Mouse (Mus musculus): ENCODE results near the gene Drosha. TPM values are rescaled to one million over a fixed set of nuclear protein-coding genes. Genes with fewer than 3 reads are reported as not detected.
"Not testable (repeated sequence)": the region's sequence is repeated elsewhere in the genome, so short reads cannot be mapped to it uniquely, and the experiment has no call there.

The Drosha gene
- total RNA-seq, 2 experiments from 2014 or later = 26.0 to 36.2 TPM

GRCm38 (mm10) chr15:12885361-12885760 lies 60.7 kb downstream of the Drosha start:
- no peak for DNase-seq

- no peak for DNase-seq
Measured at GRCm38 (mm10) chr15:12887206-12887605, 62.6 kb downstream of the Drosha start.

- DNase-seq = no peak
Measured at GRCm38 (mm10) chr15:12888312-12888711, 63.7 kb downstream of the Drosha start.

- no peak for DNase-seq
Measured at GRCm38 (mm10) chr15:12889909-12890308, 65.3 kb downstream of the Drosha start.

- DNase-seq = no peak
Measured at GRCm38 (mm10) chr15:12895426-12895825, 70.8 kb downstream of the Drosha start.

- no peak for DNase-seq
Measured at GRCm38 (mm10) chr15:12896022-12897009, 71.7 kb downstream of the Drosha start.

GRCm38 (mm10) chr15:12897831-12898230 lies 73.2 kb downstream of the Drosha start:
- no peak for DNase-seq

GRCm38 (mm10) chr15:12900428-12901196 lies 76.0 kb downstream of the Drosha start:
- no peak for DNase-seq

- no peak for DNase-seq
Measured at GRCm38 (mm10) chr15:12901197-12901570, 76.6 kb downstream of the Drosha start.

- DNase-seq = no peak
Measured at GRCm38 (mm10) chr15:12904442-12904841, 79.8 kb downstream of the Drosha start.

GRCm38 (mm10) chr15:12907962-12908719 lies 83.5 kb downstream of the Drosha start:
- DNase-seq = no peak

GRCm38 (mm10) chr15:12908720-12909028 lies 84.1 kb downstream of the Drosha start:
- no peak for DNase-seq

GRCm38 (mm10) chr15:12909171-12909570 lies 84.6 kb downstream of the Drosha start:
- DNase-seq = no peak

GRCm38 (mm10) chr15:12911082-12911481 lies 86.5 kb downstream of the Drosha start:
- DNase-seq = no peak

GRCm38 (mm10) chr15:12916314-12916815 lies 91.8 kb downstream of the Drosha start:
- no peak for DNase-seq

- not testable (repeated sequence) for DNase-seq
Measured at GRCm38 (mm10) chr15:12919326-12919966, 94.8 kb downstream of the Drosha start.

- DNase-seq = no peak
Measured at GRCm38 (mm10) chr15:12919967-12920870, 95.6 kb downstream of the Drosha start.

GRCm38 (mm10) chr15:12921901-12922300 lies 97.3 kb downstream of the Drosha start:
- no peak for DNase-seq

GRCm38 (mm10) chr15:12923826-12924225 lies 99.2 kb downstream of the Drosha start:
- no peak for DNase-seq

GRCm38 (mm10) chr15:12931481-12931880 lies 106.9 kb downstream of the Drosha start:
- no peak for DNase-seq

All from adrenal gland, postnatal 10 days (tissue).